Mouse (Mus musculus): ENCODE results near the gene Scrt2. TPM values are rescaled to one million over a fixed set of nuclear protein-coding genes. Genes with fewer than 3 reads are reported as not detected.
A peak's percentile ranks its signal among the peaks of the same experiment; 100 is the strongest.
"Not testable (repeated sequence)": the region's sequence is repeated elsewhere in the genome, so short reads cannot be mapped to it uniquely, and the experiment has no call there.

Scrt2 gene
- not detected in 2 replicates for total RNA-seq (2014; fragmentation: Nextera tagmentation)
- not detected in 2 replicates for total RNA-seq (2017)

DNA sequence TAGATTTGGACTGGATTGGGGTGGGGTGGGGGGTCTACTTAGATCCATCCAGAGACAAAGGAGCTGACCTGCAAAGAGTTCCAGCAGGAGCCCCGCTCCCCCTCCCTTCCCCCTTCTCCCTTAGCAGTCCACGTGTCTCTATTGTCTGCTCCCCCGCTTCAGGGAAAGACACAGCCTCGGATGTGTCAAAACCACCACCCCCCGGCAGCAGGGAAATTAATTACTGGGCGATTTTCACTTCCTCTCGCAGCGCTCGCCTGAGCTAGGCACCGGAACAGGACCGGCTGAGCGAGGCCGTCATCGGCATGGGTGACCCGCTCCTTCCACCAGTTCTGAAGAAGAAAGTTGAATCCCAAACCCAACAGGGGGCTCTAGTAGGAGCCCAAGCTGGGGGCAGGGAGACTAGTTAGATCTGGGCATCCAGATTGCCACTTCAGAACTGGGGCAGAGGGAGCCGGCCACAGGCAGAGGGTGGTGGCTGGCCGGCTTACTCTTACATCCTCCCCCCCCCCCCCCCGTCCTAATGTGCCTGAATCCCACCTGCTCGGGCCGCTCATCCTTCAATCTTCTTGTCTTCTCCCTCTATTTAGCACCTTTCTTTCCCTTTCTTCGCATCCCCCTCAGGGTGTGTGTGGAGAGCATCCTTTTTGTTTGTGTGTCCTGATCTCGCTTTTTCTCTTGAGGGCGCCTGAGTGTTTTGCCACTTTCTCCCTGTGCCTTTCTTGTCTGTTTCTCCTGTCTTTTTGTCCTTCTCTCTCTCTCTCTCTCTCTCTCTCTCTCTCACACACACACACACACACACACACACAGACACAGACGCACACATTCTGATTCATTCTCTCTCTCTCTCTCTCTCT lies at the start of gene Scrt2:
Gene Scrt2 (plus strand): TSS at position 845 of the 857 bp plus-strand sequence.
- no peak for ATAC-seq (replicated peaks; ENCODE audit: low FRiP score, low TSS enrichment, poor library complexity, severe bottlenecking)

DNA sequence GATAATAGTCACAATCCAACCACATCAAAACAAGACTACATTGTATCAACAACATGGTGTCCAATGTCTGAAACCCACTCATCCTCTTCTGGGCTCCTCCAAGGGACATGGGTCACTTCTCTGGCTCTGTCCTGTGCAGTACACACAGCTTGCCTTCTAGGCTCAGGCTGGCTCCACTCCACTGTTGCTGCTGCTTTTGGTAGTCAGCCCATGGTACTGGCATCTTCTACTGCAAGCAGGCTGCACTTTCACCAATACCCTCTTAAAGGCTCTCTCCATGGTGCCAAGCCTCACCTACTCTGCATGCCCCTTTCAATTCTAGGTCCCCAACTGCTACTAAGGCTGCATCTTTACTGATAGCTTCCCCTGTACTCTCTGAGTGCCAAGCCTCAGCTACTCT lies 41.2 kb upstream of the Scrt2 start:
- 0 out of 2 replicates have a peak, but pooled peaks have one; percentile 12 for ATAC-seq (replicated peaks; ENCODE audit: low FRiP score, low TSS enrichment, poor library complexity, severe bottlenecking)

DNA sequence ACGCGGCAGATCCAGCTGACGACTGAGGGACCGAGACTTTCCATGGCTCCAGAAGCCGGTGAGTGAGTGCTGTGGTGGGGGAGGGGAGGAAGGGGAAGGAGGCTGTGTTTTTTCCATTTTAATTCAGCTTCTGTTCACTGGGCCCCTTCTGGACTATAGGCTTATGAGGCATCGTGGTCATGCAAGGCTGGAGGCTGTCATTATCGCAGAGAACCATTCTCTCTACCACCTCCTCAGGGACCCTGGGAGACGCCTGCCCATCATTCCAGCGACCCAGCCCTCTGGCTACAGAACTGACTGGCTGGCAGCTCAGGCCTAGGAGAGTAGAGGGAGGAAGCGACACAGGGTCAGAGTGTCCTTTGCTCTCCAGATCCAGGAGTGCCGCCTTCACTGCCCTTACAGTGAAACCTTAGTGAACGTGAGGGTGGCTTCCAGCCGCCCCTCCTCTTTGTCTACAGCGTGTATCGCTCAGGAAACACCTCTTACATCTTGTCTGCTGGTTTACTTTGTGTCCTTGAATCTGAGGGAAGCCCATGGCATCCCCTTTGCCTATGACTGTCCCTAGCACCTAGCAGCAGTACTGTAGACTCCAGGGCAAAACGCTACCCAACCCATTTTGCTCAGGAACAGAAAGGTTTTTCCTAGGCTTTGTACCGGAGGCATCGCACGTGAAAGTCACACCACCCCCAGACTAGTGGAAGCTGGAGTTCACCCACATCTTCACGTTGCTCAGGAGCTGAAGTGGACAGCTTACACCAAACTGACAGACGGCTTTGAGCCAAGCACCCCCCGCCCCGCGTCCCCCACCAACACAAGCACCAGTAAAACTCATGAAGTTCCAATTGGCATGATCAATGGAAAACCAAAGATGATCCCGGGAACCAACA lies 34.0 kb upstream of the Scrt2 start:
- no peak for ATAC-seq (replicated peaks; ENCODE audit: low FRiP score, low TSS enrichment, poor library complexity, severe bottlenecking)

DNA sequence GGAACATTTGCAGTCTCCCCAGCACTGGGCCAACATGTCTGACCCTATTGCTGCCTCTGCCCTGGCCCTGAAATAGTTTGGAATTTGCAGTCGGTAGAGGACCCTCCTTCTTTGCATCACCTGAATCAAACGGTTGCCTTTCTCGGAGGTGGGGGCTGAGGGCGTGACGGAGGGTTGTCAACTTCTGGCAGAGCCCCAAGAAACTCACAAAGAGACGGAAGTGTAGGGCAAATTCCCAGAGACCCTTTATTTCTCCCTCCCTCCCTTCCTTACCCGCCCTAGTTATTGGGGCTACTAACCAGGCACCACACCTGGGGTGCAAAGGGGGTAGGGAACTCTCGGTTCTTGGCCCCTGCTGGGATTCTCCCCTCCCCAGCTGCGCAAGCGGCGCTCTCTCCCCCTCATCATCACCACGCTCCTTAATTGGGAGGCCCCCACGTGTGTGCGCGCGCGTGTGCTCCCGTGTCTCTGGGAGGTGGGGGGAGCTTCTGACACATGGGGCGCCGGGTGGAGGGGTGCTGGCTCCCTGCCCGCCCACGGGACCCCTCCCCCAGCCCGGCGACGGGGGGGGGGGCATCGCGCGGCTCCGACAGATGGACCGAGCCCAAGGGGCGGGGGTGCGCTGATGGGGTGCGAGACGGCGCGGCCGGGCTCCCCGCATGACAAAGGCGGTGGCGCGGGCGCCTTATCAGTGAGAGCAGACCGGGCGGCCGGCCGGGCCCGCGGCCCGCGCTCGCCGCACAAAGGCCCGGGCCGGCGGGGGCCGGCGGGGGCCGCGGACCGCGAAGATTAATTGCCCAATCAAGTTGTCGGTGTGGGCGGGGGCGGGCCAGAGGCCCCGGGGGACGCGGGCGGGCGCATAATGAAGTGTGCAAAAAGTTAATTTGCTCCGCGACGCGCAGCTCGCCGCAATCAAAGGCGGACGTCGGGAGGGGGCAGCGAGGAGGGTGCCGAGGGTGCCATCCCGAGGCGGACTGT lies 33.0 kb upstream of the Scrt2 start:
- ATAC-seq (replicated peaks; ENCODE audit: low FRiP score, low TSS enrichment, poor library complexity, severe bottlenecking): no peak

DNA sequence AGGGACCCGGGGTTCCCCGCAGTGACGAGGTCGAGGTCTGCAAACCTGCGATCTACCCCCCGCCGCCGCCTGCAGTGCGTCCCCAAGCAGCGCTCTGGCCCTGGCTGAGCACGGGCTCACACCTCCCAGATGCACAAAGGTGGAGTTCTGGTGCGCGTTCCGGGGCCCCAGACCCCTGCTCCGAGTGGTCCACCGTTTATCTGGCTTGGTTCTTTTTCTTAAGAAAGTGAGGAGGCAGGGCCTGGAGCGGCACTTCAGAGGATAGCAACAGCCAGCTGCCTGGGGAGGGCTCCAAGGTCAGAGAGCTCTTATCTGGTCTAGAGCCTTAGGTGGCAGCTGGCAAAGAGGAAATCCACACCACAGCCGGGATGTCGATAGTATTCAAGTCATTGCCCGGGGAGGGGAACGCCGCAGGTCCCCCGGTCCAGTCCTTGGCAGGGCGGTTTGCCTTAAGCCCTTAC lies 32.3 kb upstream of the Scrt2 start:
- ATAC-seq (replicated peaks; ENCODE audit: low FRiP score, low TSS enrichment, poor library complexity, severe bottlenecking): peak; percentile 75

DNA sequence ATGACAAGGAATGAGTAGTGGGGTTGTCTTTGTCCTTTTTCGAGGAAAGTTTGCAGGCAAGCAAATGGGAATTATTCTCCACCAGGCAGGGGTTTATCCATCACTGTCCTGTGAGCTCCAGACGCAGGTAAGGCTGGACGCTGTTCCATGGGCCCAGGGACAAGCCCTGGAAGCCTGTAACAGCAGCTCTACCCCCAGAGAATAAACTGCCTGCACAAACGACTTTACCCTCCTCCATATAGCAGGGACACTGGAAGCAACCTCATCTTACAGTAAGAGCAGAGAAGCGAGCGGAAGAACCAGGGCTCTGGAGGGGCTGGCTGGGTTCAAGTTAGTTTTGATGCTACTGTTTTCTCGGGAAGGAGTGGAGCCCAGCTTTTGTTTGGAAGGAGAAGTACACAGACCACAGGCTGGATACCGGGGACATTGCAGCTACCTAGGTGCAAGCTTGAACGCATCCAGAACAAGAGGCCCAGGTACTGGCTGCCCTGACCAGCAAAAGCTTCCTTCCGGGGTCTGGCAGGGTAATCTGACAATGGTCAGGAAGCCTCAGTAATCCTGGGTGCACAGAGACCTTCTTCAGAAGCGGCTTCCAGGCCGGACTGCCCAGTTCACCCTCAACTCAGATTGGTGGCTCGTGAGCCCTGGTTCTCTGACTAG lies 31.6 kb upstream of the Scrt2 start:
- ATAC-seq (replicated peaks; ENCODE audit: low FRiP score, low TSS enrichment, poor library complexity, severe bottlenecking): no peak

DNA sequence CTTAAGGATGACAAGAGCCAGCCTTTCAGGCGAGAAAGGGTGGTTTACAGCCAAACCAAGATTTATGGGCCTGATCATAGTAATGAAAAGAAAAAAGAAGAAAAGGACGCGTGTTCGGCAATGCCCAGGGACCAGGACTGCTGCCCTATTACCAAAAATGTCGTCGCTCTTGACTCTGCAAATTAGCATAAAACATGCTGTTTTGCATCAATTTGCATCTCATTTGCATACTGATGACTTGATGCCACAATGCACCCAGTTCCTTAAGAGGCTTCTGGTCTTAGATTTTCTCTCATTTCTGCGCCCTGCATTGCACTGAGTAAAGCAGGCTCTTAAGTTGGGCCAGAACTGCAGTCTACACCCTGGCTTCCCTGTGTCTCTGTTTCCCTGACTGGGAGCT lies 31.0 kb upstream of the Scrt2 start:
- ATAC-seq (replicated peaks; ENCODE audit: low FRiP score, low TSS enrichment, poor library complexity, severe bottlenecking): peak; percentile 40

DNA sequence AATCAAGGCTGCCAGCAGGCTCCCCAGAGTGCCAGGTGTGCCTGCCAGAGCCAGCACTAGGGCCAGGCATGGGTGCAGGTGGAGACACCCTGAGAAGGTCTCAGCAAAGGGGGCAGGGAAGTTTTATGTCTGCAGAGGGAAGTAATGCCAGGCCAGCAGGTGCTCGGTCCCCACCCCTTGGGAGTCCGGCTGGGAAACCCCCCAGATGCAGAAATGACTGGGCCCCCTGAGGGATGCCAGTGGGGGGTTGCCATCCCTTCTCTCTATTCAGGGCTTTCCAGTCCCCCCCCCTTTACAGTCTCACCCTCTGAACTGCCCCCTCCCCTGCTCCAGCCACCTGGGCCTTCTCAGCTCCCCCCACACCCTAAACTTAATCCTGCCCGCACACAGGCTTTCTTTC lies 29.3 kb upstream of the Scrt2 start:
- ATAC-seq (replicated peaks; ENCODE audit: low FRiP score, low TSS enrichment, poor library complexity, severe bottlenecking): no peak

DNA sequence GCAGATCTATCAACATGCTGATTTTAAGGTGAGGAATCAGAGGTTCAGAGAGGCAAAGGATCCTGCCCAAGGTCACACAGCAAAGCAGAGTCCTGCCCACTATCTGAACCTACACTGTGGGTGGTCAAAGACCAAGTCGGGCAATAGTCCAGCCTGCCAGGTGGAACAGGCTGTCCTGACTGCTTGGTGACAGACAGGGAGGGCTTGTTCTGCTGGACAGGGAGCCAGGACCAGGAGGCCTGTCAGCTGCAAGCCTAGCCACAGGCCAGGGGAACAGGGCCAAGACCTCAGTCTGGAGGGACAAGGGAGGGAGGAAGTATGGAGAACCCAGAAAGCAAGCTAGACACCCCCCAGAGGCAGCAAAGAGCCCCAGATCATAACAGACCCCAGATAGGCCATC lies 25.9 kb upstream of the Scrt2 start:
- ATAC-seq (replicated peaks; ENCODE audit: low FRiP score, low TSS enrichment, poor library complexity, severe bottlenecking): no peak

DNA sequence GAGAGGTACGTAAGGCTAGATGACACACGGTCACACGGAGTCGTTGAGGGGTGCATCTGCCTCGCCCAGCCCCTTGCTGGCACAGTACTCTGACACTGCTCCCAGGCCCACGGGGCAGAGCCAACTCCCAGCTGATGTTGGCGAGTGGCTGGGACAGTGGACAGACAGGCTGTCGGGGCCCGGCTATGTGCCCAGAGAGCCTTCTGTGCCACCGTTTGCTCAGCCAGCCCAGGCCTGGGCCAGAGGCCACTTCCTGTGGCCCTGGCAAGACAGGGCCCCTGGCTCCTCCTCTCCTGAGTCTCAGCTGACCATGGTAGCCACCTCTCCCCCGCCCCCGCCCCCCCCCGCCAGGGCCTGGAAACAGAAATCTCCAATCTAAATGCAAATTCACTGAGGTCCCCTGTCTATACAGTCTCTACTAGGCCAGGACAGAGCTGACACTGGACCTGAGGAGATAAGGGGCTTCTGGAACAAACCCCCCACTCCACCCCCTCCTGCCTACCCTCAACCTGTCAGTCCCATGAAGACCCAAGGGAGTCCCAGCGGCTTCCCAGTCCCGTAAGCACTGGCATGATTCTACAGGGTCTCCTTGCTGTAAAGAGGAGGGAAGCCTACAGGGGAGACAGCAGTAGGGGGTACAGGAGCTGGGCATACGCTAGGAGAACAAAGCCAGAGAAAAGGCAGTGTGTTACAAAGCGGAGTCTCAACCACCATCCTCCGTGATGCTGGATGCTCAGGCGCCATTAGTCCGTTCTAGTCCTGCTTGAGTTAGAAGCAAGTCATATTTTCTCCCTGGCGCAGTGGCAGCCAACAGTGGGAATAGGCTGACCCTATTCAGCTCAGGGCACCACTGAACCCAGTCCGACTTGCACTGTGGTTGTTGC lies 24.7 kb upstream of the Scrt2 start:
- ATAC-seq (replicated peaks; ENCODE audit: low FRiP score, low TSS enrichment, poor library complexity, severe bottlenecking): no peak

DNA sequence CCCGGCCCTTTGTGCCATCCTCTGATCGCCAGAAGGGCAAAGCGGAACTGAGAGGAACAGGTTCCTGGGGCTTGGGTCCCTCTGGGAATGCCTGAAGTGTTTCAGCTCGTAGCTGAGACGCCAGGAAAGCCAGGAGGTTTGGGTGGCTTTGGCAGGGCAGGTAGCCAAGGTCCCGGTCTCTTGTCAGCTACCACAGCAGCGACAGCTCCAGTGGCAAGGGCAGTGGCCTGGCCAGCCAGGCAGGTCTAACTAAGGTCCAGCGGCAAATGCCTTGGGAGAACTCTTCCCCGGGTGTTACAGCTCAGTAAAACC lies 24.1 kb upstream of the Scrt2 start:
- no peak for ATAC-seq (replicated peaks; ENCODE audit: low FRiP score, low TSS enrichment, poor library complexity, severe bottlenecking)

DNA sequence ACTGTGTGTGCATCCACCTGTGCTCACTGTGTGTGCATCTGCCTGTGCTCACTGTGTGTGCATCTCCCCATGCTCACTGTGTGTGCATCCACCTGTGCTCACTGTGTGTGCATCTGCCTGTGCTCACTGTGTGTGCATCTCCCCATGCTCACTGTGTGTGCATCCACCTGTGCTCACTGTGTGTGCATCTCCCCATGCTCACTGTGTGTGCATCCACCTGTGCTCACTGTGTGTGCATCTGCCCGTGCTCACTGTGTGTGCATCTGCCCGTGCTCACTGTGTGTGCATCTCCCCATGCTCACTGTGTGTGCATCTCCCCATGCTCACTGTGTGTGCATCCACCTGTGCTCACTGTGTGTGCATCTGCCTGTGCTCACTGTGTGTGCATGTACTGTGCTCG lies 18.5 kb upstream of the Scrt2 start:
- not testable (repeated sequence) for ATAC-seq (replicated peaks; ENCODE audit: low FRiP score, low TSS enrichment, poor library complexity, severe bottlenecking)

DNA sequence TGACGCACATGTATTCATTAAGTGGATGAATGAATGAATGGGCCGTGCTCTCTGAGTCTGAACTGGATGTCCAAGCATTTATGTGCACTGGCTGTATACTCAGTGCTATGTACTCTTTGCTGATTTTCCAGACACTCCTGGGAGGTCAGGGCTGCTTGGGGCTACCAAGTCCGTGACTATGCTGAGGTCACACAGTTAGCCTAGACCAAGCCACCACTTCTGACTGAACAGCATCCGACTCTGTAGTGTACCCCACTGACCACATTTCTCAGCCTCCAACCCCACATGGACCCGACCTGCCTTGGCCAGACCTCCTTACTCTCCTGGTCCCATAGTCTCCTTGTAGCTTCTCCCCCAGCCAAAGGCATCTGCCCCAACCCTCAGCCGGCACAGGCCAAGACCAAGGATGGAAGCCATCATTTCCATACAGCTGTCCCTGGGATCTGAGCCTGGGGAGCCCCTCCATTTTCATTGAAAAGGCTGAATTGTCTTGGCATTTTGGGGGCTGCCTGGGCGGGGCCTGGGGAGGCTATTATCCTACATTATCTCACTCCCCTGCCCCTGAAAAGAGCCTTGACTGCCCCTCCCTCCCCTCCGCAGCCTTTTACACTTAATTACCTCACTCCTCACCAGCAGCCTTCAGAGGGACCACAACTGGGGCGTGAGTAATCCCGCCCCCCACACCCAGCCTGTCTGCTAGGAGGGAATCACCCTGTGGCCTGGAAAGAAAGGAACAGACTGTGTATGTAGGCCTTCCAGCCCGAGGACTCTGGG lies 12.5 kb upstream of the Scrt2 start:
- ATAC-seq (replicated peaks; ENCODE audit: low FRiP score, low TSS enrichment, poor library complexity, severe bottlenecking): no peak

DNA sequence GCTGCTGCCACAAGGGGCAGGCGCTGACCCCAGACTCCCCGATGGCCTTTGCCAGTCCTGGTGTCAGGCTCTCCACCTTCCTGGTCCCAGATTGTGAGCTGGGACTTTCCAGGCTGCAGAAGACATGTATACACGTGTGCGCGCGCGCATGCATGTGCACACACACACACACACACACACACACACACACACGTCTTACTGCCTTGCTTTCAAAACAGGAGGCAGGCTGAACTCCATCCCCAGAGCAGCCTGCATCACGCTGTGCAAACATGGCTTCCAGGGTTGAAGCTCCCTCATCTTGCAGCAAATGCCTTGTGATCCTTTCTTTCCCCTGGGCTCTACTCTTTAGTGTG lies 11.9 kb upstream of the Scrt2 start:
- ATAC-seq (replicated peaks; ENCODE audit: low FRiP score, low TSS enrichment, poor library complexity, severe bottlenecking): no peak

DNA sequence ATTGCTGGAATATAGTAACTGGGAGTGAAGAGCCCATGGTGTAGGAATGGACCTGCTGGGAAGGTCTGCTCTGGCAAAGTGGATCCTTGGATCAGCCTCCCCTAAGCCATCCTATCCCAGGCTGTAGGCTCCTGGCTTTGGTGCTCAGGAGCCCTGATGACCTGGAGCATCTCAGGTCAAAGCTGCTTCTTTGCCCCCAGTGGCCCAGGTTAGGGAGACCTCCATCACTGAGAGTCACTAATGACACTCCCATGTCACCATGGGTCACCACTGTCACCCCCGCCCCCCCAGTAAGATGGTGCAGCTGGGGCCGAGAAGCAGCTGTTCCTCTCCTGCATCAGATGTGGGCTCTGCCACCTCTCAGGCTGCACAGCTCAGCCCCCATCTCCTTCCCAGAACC lies 11.4 kb upstream of the Scrt2 start:
- ATAC-seq (replicated peaks; ENCODE audit: low FRiP score, low TSS enrichment, poor library complexity, severe bottlenecking): no peak

DNA sequence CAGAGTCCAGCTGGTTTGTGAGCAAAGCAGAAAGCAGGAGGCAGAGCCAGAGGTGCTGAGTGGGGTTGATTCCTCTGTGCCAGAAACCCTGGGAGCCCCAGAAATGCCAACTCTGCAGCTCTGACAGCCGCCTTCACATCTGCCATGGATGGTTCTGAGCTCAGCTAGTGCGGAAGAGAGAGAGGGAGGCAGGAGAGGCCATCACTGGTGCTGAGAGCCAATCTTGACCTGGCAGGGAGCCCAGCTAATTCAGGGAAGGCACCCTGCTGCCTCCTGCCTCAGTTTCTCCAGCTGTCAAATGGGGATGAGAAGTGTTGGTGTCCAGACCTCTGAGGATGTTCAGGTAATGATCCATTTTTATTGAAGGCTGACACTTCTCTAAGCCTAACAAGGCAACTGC lies 6.8 kb upstream of the Scrt2 start:
- no peak for ATAC-seq (replicated peaks; ENCODE audit: low FRiP score, low TSS enrichment, poor library complexity, severe bottlenecking)

DNA sequence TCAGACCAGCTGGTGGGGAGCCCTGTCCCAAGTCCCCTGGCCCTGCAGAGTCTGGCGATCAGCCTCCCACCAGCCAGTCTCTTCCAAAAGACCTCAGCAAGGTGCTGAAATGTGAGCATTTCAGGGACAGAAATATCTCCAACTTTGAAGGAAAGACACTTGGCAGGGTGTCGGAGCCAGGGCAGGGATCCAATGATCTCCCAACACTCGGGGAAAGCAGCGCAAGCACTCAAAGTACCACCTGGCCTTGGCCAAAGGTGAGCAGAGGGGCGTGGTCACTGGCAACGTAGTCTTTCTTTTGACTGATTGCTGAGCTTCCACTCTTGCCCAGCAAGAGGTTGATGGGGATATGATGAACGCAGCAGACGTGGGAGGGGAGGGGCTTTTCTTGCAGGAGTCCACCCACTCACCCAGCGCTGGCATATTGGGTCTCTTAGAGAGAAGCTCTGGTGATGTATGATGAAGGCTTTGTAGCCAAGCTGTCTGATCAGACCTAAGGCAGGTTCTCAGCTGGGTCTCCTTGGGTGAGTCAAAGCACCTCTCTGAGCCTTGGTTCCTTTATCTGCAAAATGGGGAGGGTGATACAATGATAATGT lies 5.9 kb upstream of the Scrt2 start:
- no peak for ATAC-seq (replicated peaks; ENCODE audit: low FRiP score, low TSS enrichment, poor library complexity, severe bottlenecking)
